In the genomic region with DNA sequence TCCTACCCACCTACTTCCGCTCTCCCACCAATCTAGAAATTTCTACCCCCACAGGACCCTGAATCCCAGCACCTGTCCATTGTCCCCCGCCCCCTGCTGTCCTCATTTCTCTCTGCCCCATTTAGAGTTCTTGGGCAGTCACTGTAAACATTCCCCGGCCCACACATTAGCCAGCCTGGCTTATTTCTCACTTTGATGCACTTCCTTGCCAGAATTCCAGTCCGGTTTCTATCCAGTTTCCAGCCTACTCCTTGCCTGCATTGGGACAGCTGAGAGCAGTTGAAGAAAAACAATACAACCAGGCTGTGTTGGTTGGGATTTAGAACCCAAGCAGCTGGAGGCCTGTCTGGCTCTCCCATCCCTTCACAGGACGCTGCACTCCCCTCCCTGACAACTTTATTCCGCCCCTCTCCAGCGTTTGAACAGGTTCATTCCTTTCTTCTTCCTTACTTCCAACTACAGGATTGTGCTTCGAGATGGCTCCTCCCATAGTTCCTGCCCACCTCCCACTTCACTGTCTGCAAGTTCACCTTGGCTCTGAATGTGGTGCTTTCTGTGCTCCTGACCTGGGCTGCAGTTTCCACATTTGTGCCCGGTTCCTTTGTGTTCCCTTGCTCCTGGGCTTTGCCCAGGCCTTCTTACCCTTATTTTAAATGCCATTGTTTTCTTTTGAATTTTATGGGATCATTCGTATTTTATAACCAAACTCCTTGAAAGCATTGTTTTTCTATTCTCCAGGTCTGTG, we compare ENCODE assay signal across 18 mouse cellular contexts. TPM values are rescaled to one million over a fixed set of nuclear protein-coding genes. Genes with fewer than 3 reads are reported as not detected.
DNase-seq lines count a peak whose midpoint lies in the region; TF ChIP-seq lines count a peak whose summit lies in the region.
"Had no signal": no experiment of that assay in that cellular context is flagged by ENCODE, and none has a peak within 500 bp of the region (broad histone marks: within the 10 kb centered on the region; RNA-seq: fewer than 3 reads in every experiment).

No protein-coding gene starts in this region.

- no peak overlapping the region for H3K4me3 ChIP-seq in lung, adult 2 months (replicated peaks; ENCODE audit: extremely low read depth, low read depth, low read length)
- H3K4me3 ChIP-seq: heart, embryonic 12.5 days; midbrain, embryonic 12.5 days had no signal

- H3K4me1 ChIP-seq in lung, adult 2 months (ENCODE audit: control insufficient read depth, insufficient read depth, low read length), result peaks cover 2% of the 10 kb centered on the region; the same call in 1 of the 2 replicates
- H3K4me1 ChIP-seq: heart, embryonic 12.5 days; midbrain, embryonic 12.5 days had no signal

- peak; percentile 16 for DNase-seq in kidney, adult 18-20 months
- DNase-seq in kidney, postnatal 14 days, result no peak
- peak; percentile 2 for DNase-seq in lung, adult 2 months
- no peak for DNase-seq in lung, postnatal 14 days
- peak; percentile 19 for DNase-seq in testis, postnatal 10 days (ENCODE audit: low spot score)
- DNase-seq in testis, postnatal 14 days (ENCODE audit: low spot score), result no peak
- DNase-seq in natural killer cell, adult 2 months (ENCODE audit: low spot score in 2 of 2), result no peak
- DNase-seq: cerebellum, adult 11 months; cerebellum, postnatal 36 days; gastrocnemius, postnatal 36 days; heart, postnatal 36 days; kidney, postnatal 25 days; liver; lung, embryonic 14.5 days; spleen, adult 18-20 months; thymus, postnatal 36 days had no signal

- TF ChIP-seq POLR2A in lung, adult 2 months (IDR thresholded peaks at IDR 0.05; ENCODE audit: borderline replicate concordance, extremely low read depth, low read depth, low read length), result no peak

- TF ChIP-seq CTCF in lung, adult 2 months (IDR thresholded peaks at IDR 0.05; ENCODE audit: insufficient read depth, low read length), result no peak

- WGBS in lung, adult 2 months, result 54% methylated on average over 10 of the region's 10 CpGs

RNA-seq across cellular contexts. Expression of gene Cdc42bpa, which starts 36.4 kb away (rescaled TPM):
- 27.7 and 31.9 TPM in 2 replicates for polyA plus RNA-seq in lung, adult 2 months (2012; rRNA removed)

Comparison
In these comparisons a context has a peak if more than half of its experiments do, and no peak if none do; other contexts are left out.
1. DNase-seq: peak in kidney, adult 18-20 months (single experiment), lung, adult 2 months (single experiment) and testis, postnatal 10 days (single experiment); none in kidney, postnatal 14 days (single experiment), lung, postnatal 14 days (single experiment), testis, postnatal 14 days (single experiment) and natural killer cell, adult 2 months (0 of 2).